In the genomic region with DNA sequence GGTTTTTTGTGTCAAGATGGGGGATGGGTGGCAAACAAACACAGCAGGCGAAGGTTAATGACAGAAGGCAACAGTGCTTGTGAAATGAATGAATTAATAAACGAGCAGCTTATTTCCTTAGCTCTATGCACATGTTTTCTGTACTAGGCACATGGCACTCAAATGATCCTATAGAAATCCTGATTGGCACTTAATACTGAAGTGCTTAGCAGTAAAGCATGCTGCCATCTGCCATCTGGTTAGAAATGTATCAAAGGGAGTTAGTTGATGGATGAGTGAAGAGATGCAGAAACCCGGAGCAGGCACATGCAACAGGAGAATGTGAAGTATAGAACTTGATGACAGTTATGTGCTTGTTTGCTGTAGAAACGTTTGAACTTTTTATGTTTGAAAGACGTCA, we compare ENCODE assay signal across 12 mouse cellular contexts.
A peak's percentile ranks its signal among the peaks of the same experiment; 100 is the strongest.
DNase-seq lines count a peak whose midpoint lies in the region; ATAC-seq lines count a peak whose summit lies in the region.
"Had no signal": no experiment of that assay in that cellular context is flagged by ENCODE, and none has a peak within 500 bp of the region (broad histone marks: within the 10 kb centered on the region; RNA-seq: fewer than 3 reads in every experiment).

No protein-coding gene starts in this region.

- peak; percentile 4 for DNase-seq in embryonic facial prominence, embryonic 11.5 days (ENCODE audit: low spot score)
- DNase-seq in embryonic facial prominence, embryonic 10.5 days (ENCODE audit: low spot score): no peak
- DNase-seq in brain, embryonic 18.5 days (ENCODE audit: low read depth, low spot score): peak; percentile 4
- DNase-seq in hindbrain, embryonic 14.5 days (ENCODE audit: low spot score): peak; percentile 24
- DNase-seq in midbrain, embryonic 14.5 days: peak; percentile 3
- no peak for DNase-seq in layer of hippocampus, postnatal 10 days (ENCODE audit: low spot score in 2 of 2)
- DNase-seq in kidney, postnatal 10 days: no peak
- DNase-seq: adrenal gland, adult 2 months; kidney, postnatal 36 days; liver; lung, adult 2 months had no signal

- no peak overlapping the region for H3K4me2 ChIP-seq in embryonic facial prominence, embryonic 11.5 days (ENCODE audit: low read depth, low read length)
- H3K4me2 ChIP-seq in hindbrain, embryonic 14.5 days (replicated peaks): no peak overlapping the region
- no peak overlapping the region for H3K4me2 ChIP-seq in midbrain, embryonic 14.5 days (ENCODE audit: low read length)
- H3K4me2 ChIP-seq in heart, embryonic 11.5 days: no peak overlapping the region

- no peak overlapping the region for H3K9ac ChIP-seq in embryonic facial prominence, embryonic 11.5 days (replicated peaks; ENCODE audit: low read length)
- no peak overlapping the region for H3K9ac ChIP-seq in hindbrain, embryonic 14.5 days
- H3K9ac ChIP-seq in midbrain, embryonic 14.5 days (replicated peaks; ENCODE audit: low read length): no peak overlapping the region
- no peak overlapping the region for H3K9ac ChIP-seq in heart, embryonic 11.5 days (ENCODE audit: low read depth, low read length)

- H3K27ac ChIP-seq in embryonic facial prominence, embryonic 11.5 days (replicated peaks; ENCODE audit: low read depth, low read length): no peak overlapping the region
- no peak overlapping the region for H3K27ac ChIP-seq in embryonic facial prominence, embryonic 10.5 days (replicated peaks)
- no peak overlapping the region for H3K27ac ChIP-seq in hindbrain, embryonic 14.5 days
- H3K27ac ChIP-seq in midbrain, embryonic 14.5 days (replicated peaks; ENCODE audit: low read depth, low read length): no peak overlapping the region
- H3K27ac ChIP-seq in heart, embryonic 11.5 days (ENCODE audit: low read depth, low read length): no peak overlapping the region

- H3K4me3 ChIP-seq in embryonic facial prominence, embryonic 11.5 days (ENCODE audit: low read depth, low read length): no peak overlapping the region
- no peak overlapping the region for H3K4me3 ChIP-seq in embryonic facial prominence, embryonic 10.5 days
- no peak overlapping the region for H3K4me3 ChIP-seq in hindbrain, embryonic 14.5 days (replicated peaks; ENCODE audit: low read length)
- no peak overlapping the region for H3K4me3 ChIP-seq in midbrain, embryonic 14.5 days (replicated peaks; ENCODE audit: low read depth, low read length)
- H3K4me3 ChIP-seq in heart, embryonic 11.5 days (ENCODE audit: low read depth, low read length): no peak overlapping the region

- H3K36me3 ChIP-seq in embryonic facial prominence, embryonic 11.5 days (replicated peaks; ENCODE audit: control insufficient read depth, insufficient read depth, low read depth, low read length): no peaks in the 10 kb centered on the region
- H3K36me3 ChIP-seq in embryonic facial prominence, embryonic 10.5 days (replicated peaks): no peaks in the 10 kb centered on the region
- no peaks in the 10 kb centered on the region for H3K36me3 ChIP-seq in hindbrain, embryonic 14.5 days (replicated peaks; ENCODE audit: control insufficient read depth, insufficient read depth)
- H3K36me3 ChIP-seq in midbrain, embryonic 14.5 days (ENCODE audit: control insufficient read depth, insufficient read depth, low read length): no peaks in the 10 kb centered on the region
- H3K36me3 ChIP-seq in heart, embryonic 11.5 days (ENCODE audit: control insufficient read depth, insufficient read depth, low read length): no peaks in the 10 kb centered on the region

- no peaks in the 10 kb centered on the region for H3K27me3 ChIP-seq in embryonic facial prominence, embryonic 11.5 days (ENCODE audit: control insufficient read depth, insufficient read depth, low read length)
- no peaks in the 10 kb centered on the region for H3K27me3 ChIP-seq in embryonic facial prominence, embryonic 10.5 days (replicated peaks; ENCODE audit: low read depth, poor library complexity, severe bottlenecking)
- no peaks in the 10 kb centered on the region for H3K27me3 ChIP-seq in hindbrain, embryonic 14.5 days (ENCODE audit: control insufficient read depth, insufficient read depth, low read length)
- no peaks in the 10 kb centered on the region for H3K27me3 ChIP-seq in midbrain, embryonic 14.5 days (ENCODE audit: control insufficient read depth, insufficient read depth, low read length)
- H3K27me3 ChIP-seq in heart, embryonic 11.5 days (ENCODE audit: control insufficient read depth, insufficient read depth, low read length): no peaks in the 10 kb centered on the region

- H3K4me1 ChIP-seq in embryonic facial prominence, embryonic 11.5 days (ENCODE audit: control insufficient read depth, insufficient read depth, low read length): no peaks in the 10 kb centered on the region
- no peaks in the 10 kb centered on the region for H3K4me1 ChIP-seq in embryonic facial prominence, embryonic 10.5 days
- no peaks in the 10 kb centered on the region for H3K4me1 ChIP-seq in hindbrain, embryonic 14.5 days (replicated peaks; ENCODE audit: control insufficient read depth, insufficient read depth, low read length)
- no peaks in the 10 kb centered on the region for H3K4me1 ChIP-seq in midbrain, embryonic 14.5 days (ENCODE audit: control insufficient read depth, insufficient read depth, low read length)
- H3K4me1 ChIP-seq in heart, embryonic 11.5 days (ENCODE audit: control insufficient read depth, insufficient read depth, low read length): no peaks in the 10 kb centered on the region

- WGBS in embryonic facial prominence, embryonic 11.5 days: 71% methylated on average over 5 of the region's 5 CpGs
- WGBS in embryonic facial prominence, embryonic 10.5 days: 72% methylated on average over 5 of the region's 5 CpGs
- WGBS in hindbrain, embryonic 14.5 days: 56% methylated on average over 5 of the region's 5 CpGs
- WGBS in midbrain, embryonic 14.5 days: 64% methylated on average over 5 of the region's 5 CpGs
- 52% methylated on average over 5 of the region's 5 CpGs for WGBS in heart, embryonic 11.5 days (ENCODE audit: insufficient replicate concordance)

- ATAC-seq in embryonic facial prominence, embryonic 11.5 days (replicated peaks; ENCODE audit: insufficient number of reproducible peaks, low FRiP score, low TSS enrichment, low read depth): 0 out of 2 replicates have a peak, but pooled peaks have one; percentile 48
- peak; percentile 68; the same call in 1 of the 2 replicates for ATAC-seq in hindbrain, embryonic 14.5 days (ENCODE audit: low FRiP score)
- ATAC-seq in midbrain, embryonic 14.5 days (ENCODE audit: low FRiP score, low TSS enrichment): peak; percentile 32; the same call in 1 of the 2 replicates
- no peak for ATAC-seq in heart, embryonic 11.5 days (replicated peaks; ENCODE audit: insufficient number of reproducible peaks, low FRiP score, low TSS enrichment)

- no peaks in the 10 kb centered on the region for H3K9me3 ChIP-seq in embryonic facial prominence, embryonic 11.5 days (replicated peaks; ENCODE audit: control insufficient read depth, low read length)
- H3K9me3 ChIP-seq in embryonic facial prominence, embryonic 10.5 days: no peaks in the 10 kb centered on the region
- H3K9me3 ChIP-seq in hindbrain, embryonic 14.5 days (ENCODE audit: control insufficient read depth, low read length): no peaks in the 10 kb centered on the region
- H3K9me3 ChIP-seq in midbrain, embryonic 14.5 days (ENCODE audit: control insufficient read depth, low read length): no peaks in the 10 kb centered on the region
- no peaks in the 10 kb centered on the region for H3K9me3 ChIP-seq in heart, embryonic 11.5 days (replicated peaks; ENCODE audit: control insufficient read depth, low read length)

Comparison
In these comparisons a context has a peak if more than half of its experiments do, and no peak if none do; other contexts are left out.
1. DNase-seq: peak in embryonic facial prominence, embryonic 11.5 days (single experiment), brain, embryonic 18.5 days (single experiment), hindbrain, embryonic 14.5 days (single experiment) and midbrain, embryonic 14.5 days (single experiment); none in embryonic facial prominence, embryonic 10.5 days (single experiment), layer of hippocampus, postnatal 10 days (0 of 2) and kidney, postnatal 10 days (single experiment).